Mouse (Mus musculus) lung, embryonic 14.5 days (tissue): Measurements from ENCODE around the gene Abca1. TPM values are rescaled to one million over a fixed set of nuclear protein-coding genes. Genes with fewer than 3 reads are reported as not detected.
A peak's percentile ranks its signal among the peaks of the same experiment; 100 is the strongest.

ENCODE experiments used
- ATAC-seq: fragments of 200-750 bp; cut with Nextera tagmentation; 2 replicates; pipeline ENCODE4 v1.8.0; 2017; ENCODE audit warnings: mild to moderate bottlenecking, moderate TSS enrichment, moderate library complexity; ENCODE audit not compliant: insufficient read depth
- DNase-seq: peaks from one replicate; pipeline ENCODE4 v3.0.0-alpha.2; 2015
- H3K27ac ChIP-seq: fragments of 300-500 bp; sonication (generic); 2 replicates; pipeline ENCODE4 v1.5.1; 2014; ENCODE audit warnings: low read depth, mild to moderate bottlenecking, moderate library complexity
- H3K27me3 ChIP-seq: fragments of 300-500 bp; sonication (generic); 2 replicates; pipeline ENCODE4 v1.6.1; 2014; ENCODE audit warnings: low read length, control low read depth; ENCODE audit not compliant: insufficient read depth
- H3K36me3 ChIP-seq: fragments of 300-500 bp; sonication (generic); 2 replicates; pipeline ENCODE4 v1.6.1; 2014; ENCODE audit warnings: control low read depth; ENCODE audit not compliant: insufficient read depth
- H3K4me1 ChIP-seq: fragments of 300-500 bp; sonication (generic); 2 replicates; pipeline ENCODE4 v1.6.1; 2014; ENCODE audit warnings: antibody characterized with exemption, control low read depth; ENCODE audit not compliant: insufficient read depth
- H3K4me2 ChIP-seq: fragments of 300-500 bp; sonication (generic); 2 replicates; pipeline ENCODE4 v1.6.1; 2014; ENCODE audit warnings: mild to moderate bottlenecking
- H3K4me3 ChIP-seq: fragments of 300-500 bp; sonication (generic); 2 replicates; pipeline ENCODE4 v1.5.1; 2014; ENCODE audit warnings: low read depth, low read length
- H3K9ac ChIP-seq: fragments of 300-500 bp; sonication (generic); 2 replicates; pipeline ENCODE4 v1.6.1; 2014
- H3K9me3 ChIP-seq: fragments of 300-500 bp; sonication (generic); 2 replicates; pipeline ENCODE4 v1.6.1; 2016; ENCODE audit warnings: low read depth, low read length, control low read depth
- CTCF ChIP-seq: IDR thresholded peaks from 2 replicates; pipeline ENCODE4 v1.5.1; 2016; ENCODE audit warnings: antibody characterized with exemption, low read depth
- WGBS: fragments of 180-500 bp; shearing (Covaris S2); extraction: QIAGEN DNeasy Blood & Tissue Kit; methylation state at CpG from one replicate; pipeline ENCODE4 v1.1.7; 2014; 5-methylcytosine and 5-hydroxymethylcytosine counted together
- polyA plus RNA-seq: library from polyadenylated mRNA; unstranded; fragments of >200 nt; fragmentation: Nextera tagmentation; extraction: Ambion mirVana; gene quantifications from 2 replicates; pipeline ENCODE4 v1.2.1, GENCODE M21; 2014

The Abca1 gene
- polyA plus RNA-seq, 1 experiment from 2014 or later: 13.6 TPM

GRCm38 (mm10) chr4:53088999-53089398 lies 70.7 kb downstream of the Abca1 start:
- TF ChIP-seq CTCF: no peak
- WGBS: 40% methylated on average over 4 of the region's 4 CpGs
- Histone ChIP-seq H3K9me3 (no peaks in the 10 kb centered on the region), H3K9ac (no peak overlapping the region), H3K36me3 (peaks cover 61% of the 10 kb centered on the region), H3K27ac (no peak overlapping the region), H3K4me1 (no peaks in the 10 kb centered on the region), H3K4me2 (no peak overlapping the region), H3K27me3 (no peaks in the 10 kb centered on the region), H3K4me3 (no peak overlapping the region)
- DNase-seq: no peak
- no peak; the same call in 1 of the 2 replicates for ATAC-seq

- H3K27ac ChIP-seq: no peak overlapping the region
- DNase-seq (no peak), ATAC-seq (no peak)
- no peak overlapping the region for H3K4me2 ChIP-seq
- no peaks in the 10 kb centered on the region for H3K4me1 ChIP-seq
- H3K36me3 ChIP-seq: peaks cover 62% of the 10 kb centered on the region
- H3K27me3 ChIP-seq: no peaks in the 10 kb centered on the region
- H3K9ac ChIP-seq: no peak overlapping the region
- no peak for TF ChIP-seq CTCF
- H3K4me3 ChIP-seq: no peak overlapping the region
- no peaks in the 10 kb centered on the region for H3K9me3 ChIP-seq
- 53% methylated on average over 2 of the region's 2 CpGs for WGBS
Observed at GRCm38 (mm10) chr4:53086636-53087035, 73.1 kb downstream of the Abca1 start.

GRCm38 (mm10) chr4:53085634-53086033 lies 74.1 kb downstream of the Abca1 start:
- no peak overlapping the region for H3K4me3 ChIP-seq
- TF ChIP-seq CTCF: no peak
- H3K9me3 ChIP-seq: no peaks in the 10 kb centered on the region
- no peak overlapping the region for H3K9ac ChIP-seq
- DNase-seq: peak; percentile 49
- H3K4me2 ChIP-seq: no peak overlapping the region
- no peaks in the 10 kb centered on the region for H3K4me1 ChIP-seq
- no peak overlapping the region for H3K27ac ChIP-seq
- peaks cover 59% of the 10 kb centered on the region for H3K36me3 ChIP-seq
- no peaks in the 10 kb centered on the region for H3K27me3 ChIP-seq
- peak; percentile 31; the same call in 1 of the 2 replicates for ATAC-seq
- 50% methylated on average over 4 of the region's 4 CpGs for WGBS

- Histone ChIP-seq H3K4me2 (no peak overlapping the region), H3K4me1 (no peaks in the 10 kb centered on the region), H3K9me3 (no peaks in the 10 kb centered on the region), H3K27ac (no peak overlapping the region), H3K9ac (no peak overlapping the region), H3K27me3 (no peaks in the 10 kb centered on the region), H3K36me3 (peaks cover 52% of the 10 kb centered on the region), H3K4me3 (no peak overlapping the region)
- no peak for ATAC-seq
- no peak for TF ChIP-seq CTCF
- DNase-seq: no peak
- WGBS: 93% methylated on average over 2 of the region's 2 CpGs
Observed at GRCm38 (mm10) chr4:53083071-53083470, 76.6 kb downstream of the Abca1 start.

- ATAC-seq: no peak
- H3K4me2 ChIP-seq: no peak overlapping the region
- peaks cover 59% of the 10 kb centered on the region for H3K36me3 ChIP-seq
- no peaks in the 10 kb centered on the region for H3K27me3 ChIP-seq
- no peak for TF ChIP-seq CTCF
- DNase-seq: no peak
- no peak overlapping the region for H3K4me3 ChIP-seq
- H3K9me3 ChIP-seq: no peaks in the 10 kb centered on the region
- no peaks in the 10 kb centered on the region for H3K4me1 ChIP-seq
- H3K27ac ChIP-seq: no peak overlapping the region
- no peak overlapping the region for H3K9ac ChIP-seq
- WGBS: 86% methylated on average over 7 of the region's 7 CpGs
Observed at GRCm38 (mm10) chr4:53082451-53082850, 77.2 kb downstream of the Abca1 start.

GRCm38 (mm10) chr4:53081851-53082250 lies 77.8 kb downstream of the Abca1 start:
- no peak overlapping the region for H3K4me3 ChIP-seq
- no peak overlapping the region for H3K4me2 ChIP-seq
- ATAC-seq (no peak), DNase-seq (no peak)
- no peaks in the 10 kb centered on the region for H3K4me1 ChIP-seq
- no peak overlapping the region for H3K27ac ChIP-seq
- no peak overlapping the region for H3K9ac ChIP-seq
- WGBS: 80% methylated on average over 11 of the region's 11 CpGs
- H3K36me3 ChIP-seq: peaks cover 64% of the 10 kb centered on the region
- H3K27me3 ChIP-seq: no peaks in the 10 kb centered on the region
- H3K9me3 ChIP-seq: no peaks in the 10 kb centered on the region
- TF ChIP-seq CTCF: no peak

- H3K36me3 ChIP-seq: peaks cover 74% of the 10 kb centered on the region
- 79% methylated on average over 3 of the region's 3 CpGs for WGBS
Observed at GRCm38 (mm10) chr4:53080290-53080689, 79.4 kb downstream of the Abca1 start.

More at GRCm38 (mm10) chr4:53080290-53080689, 79.4 kb downstream of the Abca1 start:
- no peaks in the 10 kb centered on the region for H3K27me3 ChIP-seq
- DNase-seq (no peak), ATAC-seq (no peak)
- H3K9ac ChIP-seq: no peak overlapping the region
- H3K4me2 ChIP-seq: no peak overlapping the region
- H3K4me3 ChIP-seq: no peak overlapping the region
- H3K27ac ChIP-seq: no peak overlapping the region
- no peaks in the 10 kb centered on the region for H3K4me1 ChIP-seq
- no peaks in the 10 kb centered on the region for H3K9me3 ChIP-seq
- no peak for TF ChIP-seq CTCF
